Mouse (Mus musculus): Measurements from ENCODE around the gene Gaa.

DNA sequence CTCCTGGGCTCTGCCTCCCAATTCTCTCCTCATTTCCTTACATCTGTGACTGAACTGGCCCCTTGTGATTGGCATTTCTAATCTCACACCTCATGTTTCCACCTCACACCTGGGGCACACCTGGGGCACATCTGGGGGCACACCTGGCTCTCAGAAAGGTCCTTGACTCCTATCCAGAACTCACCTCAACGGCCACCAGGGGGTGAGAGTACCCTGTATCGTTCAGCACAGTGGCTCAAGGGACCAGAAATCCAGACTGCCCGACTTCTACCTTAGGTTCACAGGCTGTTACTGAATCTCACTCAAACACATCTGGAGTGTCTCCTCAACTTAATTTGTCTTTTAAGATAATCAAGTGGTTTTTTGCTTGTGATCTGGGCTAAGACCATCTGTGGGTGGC lies 64.3 kb downstream of the Gaa start:
- TF ChIP-seq MEF2A (IDR thresholded peaks at IDR 0.05; ENCODE audit: borderline replicate concordance, low read depth, low read length) (no peak), CTCF (conservative IDR thresholded peaks at IDR 0.05 in 1 of 2, IDR thresholded peaks at IDR 0.05 in 1 of 2; ENCODE audit: low read depth in 2 of 2, low read length in 2 of 2) (peak in 1 of 2 experiments; percentile 63; a peak in 2 of 4 replicates), ETS1 (conservative IDR thresholded peaks at IDR 0.05; ENCODE audit: low read depth, low read length) (no peak), GABPA (IDR thresholded peaks at IDR 0.05; ENCODE audit: insufficient replicate concordance, low read depth, low read length) (no peak), RCOR1 (conservative IDR thresholded peaks at IDR 0.05; ENCODE audit: low read depth, low read length) (no peak), TBP (conservative IDR thresholded peaks at IDR 0.05; ENCODE audit: low read depth, low read length) (no peak), NELFE (IDR thresholded peaks at IDR 0.05; ENCODE audit: low read depth, low read length) (no peak)

All from CH12.LX (cell line).